Mouse (Mus musculus): ENCODE results near the gene Sema3a.

Sema3a gene

GRCm38 (mm10) chr5:13320138-13320537 lies 194.9 kb downstream of the Sema3a start:
- DNase-seq (ENCODE audit: low spot score in 2 of 2), result no peak

- DNase-seq (ENCODE audit: low spot score in 2 of 2), result no peak
Observed at GRCm38 (mm10) chr5:13327281-13327680, 202.1 kb downstream of the Sema3a start.

- no peak for DNase-seq (ENCODE audit: low spot score in 2 of 2)
Observed at GRCm38 (mm10) chr5:13331412-13331811, 206.2 kb downstream of the Sema3a start.

- no peak for DNase-seq (ENCODE audit: low spot score in 2 of 2)
Observed at GRCm38 (mm10) chr5:13337665-13338064, 212.5 kb downstream of the Sema3a start.

GRCm38 (mm10) chr5:13347068-13347467 lies 221.9 kb downstream of the Sema3a start:
- DNase-seq (ENCODE audit: low spot score in 2 of 2), result no peak

DNA sequence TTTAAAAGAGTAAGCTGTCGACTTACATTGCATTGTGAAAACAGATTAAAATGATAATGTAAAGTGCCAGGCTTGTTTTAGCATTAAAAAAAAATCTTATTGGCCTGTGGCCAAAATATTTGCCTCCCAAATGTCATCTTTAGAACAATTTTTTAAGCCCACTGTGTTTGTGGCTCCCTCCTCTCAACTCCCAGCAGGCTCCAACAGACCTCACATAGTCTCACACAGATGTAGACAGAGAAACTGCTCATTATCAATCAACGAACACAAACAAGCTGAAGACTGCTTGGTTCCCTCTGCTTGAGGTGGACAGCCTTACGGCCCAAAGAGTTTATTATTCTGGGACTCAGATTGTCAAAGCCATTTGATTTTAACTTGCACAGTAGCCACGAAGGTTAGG lies 226.4 kb downstream of the Sema3a start:
- no peak for DNase-seq (ENCODE audit: low spot score in 2 of 2)

GRCm38 (mm10) chr5:13352995-13353394 lies 227.8 kb downstream of the Sema3a start:
- no peak for DNase-seq (ENCODE audit: low spot score in 2 of 2)

- DNase-seq (ENCODE audit: low spot score in 2 of 2), result no peak
Observed at GRCm38 (mm10) chr5:13353539-13353938, 228.3 kb downstream of the Sema3a start.

- peak in 1 of 2 experiments; percentile 22 for DNase-seq (ENCODE audit: low spot score in 2 of 2)
Observed at GRCm38 (mm10) chr5:13354913-13355312, 229.7 kb downstream of the Sema3a start.

DNA sequence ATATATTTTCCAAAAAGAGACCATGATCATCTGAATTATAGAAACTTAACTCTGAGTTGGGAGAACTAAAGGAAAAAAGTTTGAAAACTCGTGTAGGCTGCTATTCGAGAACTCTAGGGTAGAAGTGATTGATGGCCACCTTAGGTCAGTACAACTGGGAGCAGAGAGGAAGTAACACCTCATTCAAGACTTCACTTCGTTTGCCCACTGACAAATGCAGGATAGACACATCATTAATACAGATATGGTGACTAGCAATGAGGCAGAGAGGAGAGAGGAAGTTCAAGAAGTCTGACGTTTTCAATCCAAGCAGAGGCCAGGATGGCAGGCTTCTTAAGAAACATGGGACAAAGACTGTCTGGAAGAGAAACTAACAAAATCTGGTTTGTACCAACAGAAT lies 233.6 kb downstream of the Sema3a start:
- DNase-seq (ENCODE audit: low spot score in 2 of 2), result no peak

- DNase-seq (ENCODE audit: low spot score in 2 of 2), result no peak
Observed at GRCm38 (mm10) chr5:13360711-13361110, 235.5 kb downstream of the Sema3a start.

GRCm38 (mm10) chr5:13365108-13365507 lies 239.9 kb downstream of the Sema3a start:
- no peak for DNase-seq (ENCODE audit: low spot score in 2 of 2)

DNA sequence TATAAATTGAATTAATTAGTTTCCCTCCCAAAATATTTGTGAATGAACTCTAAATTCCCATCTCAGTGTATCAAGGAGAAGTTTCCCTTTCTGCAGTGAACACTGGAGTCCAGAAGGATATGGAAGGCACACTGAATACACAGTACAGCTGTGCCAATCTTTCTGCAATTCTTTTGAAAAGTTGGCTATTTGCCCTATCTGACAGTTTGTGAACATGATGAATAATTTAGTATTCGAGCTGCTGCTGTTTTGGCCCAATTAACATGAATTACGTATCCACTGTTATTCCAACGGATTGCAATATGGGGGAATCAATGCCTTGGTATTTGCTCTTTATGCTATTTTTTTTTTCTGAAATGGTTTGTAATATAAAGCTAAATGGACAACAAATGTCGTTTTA lies 254.0 kb downstream of the Sema3a start:
- no peak for DNase-seq (ENCODE audit: low spot score in 2 of 2)

- DNase-seq (ENCODE audit: low spot score in 2 of 2), result no peak
Observed at GRCm38 (mm10) chr5:13384047-13384446, 258.8 kb downstream of the Sema3a start.

- no peak for DNase-seq (ENCODE audit: low spot score in 2 of 2)
Observed at GRCm38 (mm10) chr5:13384714-13385113, 259.5 kb downstream of the Sema3a start.

- DNase-seq (ENCODE audit: low spot score in 2 of 2), result no peak
Observed at GRCm38 (mm10) chr5:13386603-13387002, 261.4 kb downstream of the Sema3a start.

DNA sequence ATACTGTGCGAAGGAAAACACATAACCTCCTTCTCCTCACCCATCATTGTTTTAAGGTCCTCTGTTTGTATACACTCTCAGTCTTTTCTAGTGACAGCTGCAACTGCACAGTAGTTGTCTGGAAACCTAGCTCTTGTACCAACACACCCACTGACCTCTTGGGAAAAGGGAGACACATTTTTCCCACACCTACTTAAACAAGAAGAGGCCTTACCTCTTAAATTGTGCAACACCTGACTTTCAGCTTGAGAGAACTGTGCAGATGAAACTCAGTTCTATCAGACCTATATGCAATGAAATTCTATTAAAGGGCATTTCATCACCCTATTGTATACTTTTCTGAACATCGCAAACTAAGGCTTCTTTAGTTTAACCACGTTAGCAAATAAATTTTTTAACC lies 262.5 kb downstream of the Sema3a start:
- DNase-seq (ENCODE audit: low spot score in 2 of 2), result no peak

GRCm38 (mm10) chr5:13389995-13390394 lies 264.8 kb downstream of the Sema3a start:
- DNase-seq (ENCODE audit: low spot score in 2 of 2), result no peak

DNA sequence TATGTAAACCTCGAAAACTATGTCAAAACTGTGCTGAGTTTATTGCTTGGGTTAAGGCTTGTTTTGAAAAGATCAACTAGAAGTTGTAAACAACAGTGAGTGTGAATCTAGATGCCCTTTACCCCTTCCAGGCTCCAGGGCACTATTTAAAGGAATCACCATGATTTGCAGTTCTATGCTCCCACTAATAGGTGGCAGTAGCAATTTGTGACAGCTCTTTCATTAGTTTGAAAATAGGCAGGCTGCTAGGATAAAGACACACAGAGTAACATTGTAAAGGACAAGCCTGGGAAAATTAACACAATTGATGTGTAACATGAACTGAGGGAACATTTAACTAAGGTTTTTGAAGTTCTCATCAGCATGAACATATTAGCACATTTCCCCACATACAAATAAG lies 280.2 kb downstream of the Sema3a start:
- DNase-seq (ENCODE audit: low spot score in 2 of 2), result no peak

DNA sequence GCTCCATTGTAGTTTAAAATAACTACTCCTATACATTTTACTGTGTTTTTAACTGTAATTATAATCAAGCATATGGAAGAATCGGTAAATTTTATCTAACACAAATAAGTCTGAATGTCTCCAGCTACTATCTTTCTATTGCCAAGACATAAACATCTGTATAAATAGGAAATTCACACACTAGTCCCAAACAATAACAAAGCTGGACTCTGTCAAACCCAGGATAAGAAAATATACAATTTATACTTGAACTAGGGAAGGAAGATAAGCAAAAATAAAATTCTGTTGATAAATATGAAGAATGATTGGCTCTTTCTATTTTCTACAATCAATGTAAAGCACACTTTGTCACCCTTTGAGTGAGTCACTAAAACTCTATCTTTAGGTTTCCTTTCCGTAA lies 280.9 kb downstream of the Sema3a start:
- no peak for DNase-seq (ENCODE audit: low spot score in 2 of 2)

- no peak for DNase-seq (ENCODE audit: low spot score in 2 of 2)
Observed at GRCm38 (mm10) chr5:13411920-13412319, 286.7 kb downstream of the Sema3a start.

GRCm38 (mm10) chr5:13413915-13414525 lies 288.8 kb downstream of the Sema3a start:
- DNase-seq (ENCODE audit: low spot score in 2 of 2), result no peak

- no peak for DNase-seq (ENCODE audit: low spot score in 2 of 2)
Observed at GRCm38 (mm10) chr5:13416960-13417710, 291.9 kb downstream of the Sema3a start.
